Mouse (Mus musculus) liver, adult 2 months (tissue): ENCODE data around the gene Hlcs.

ENCODE experiments used
- CTCF ChIP-seq: fragments of 200-500 bp; IDR thresholded peaks from 2 replicates; pipeline ENCODE4 v1.5.1; 2011; ENCODE audit warnings: low read depth, low read length, control low read depth
- POLR2A ChIP-seq: fragments of 200-500 bp; IDR thresholded peaks from 2 replicates; pipeline ENCODE4 v1.6.1; 2011; ENCODE audit warnings: low read length, control low read depth; ENCODE audit not compliant: insufficient read depth; ENCODE audit errors: extremely low read depth

- TF ChIP-seq POLR2A: no peak
- TF ChIP-seq CTCF: no peak
These were observed 74.2 kb downstream of the Hlcs start for GRCm38 (mm10) chr16:94239146-94239545.
